Mouse (Mus musculus): ENCODE data around the gene Gm49336. TPM values are rescaled to one million over a fixed set of nuclear protein-coding genes. Genes with fewer than 3 reads are reported as not detected.

Gene Gm49336
- 14.8 and 15.0 TPM in 2 replicates for polyA plus RNA-seq (2012; rRNA removed; ENCODE audit: low replicate concordance)

DNA sequence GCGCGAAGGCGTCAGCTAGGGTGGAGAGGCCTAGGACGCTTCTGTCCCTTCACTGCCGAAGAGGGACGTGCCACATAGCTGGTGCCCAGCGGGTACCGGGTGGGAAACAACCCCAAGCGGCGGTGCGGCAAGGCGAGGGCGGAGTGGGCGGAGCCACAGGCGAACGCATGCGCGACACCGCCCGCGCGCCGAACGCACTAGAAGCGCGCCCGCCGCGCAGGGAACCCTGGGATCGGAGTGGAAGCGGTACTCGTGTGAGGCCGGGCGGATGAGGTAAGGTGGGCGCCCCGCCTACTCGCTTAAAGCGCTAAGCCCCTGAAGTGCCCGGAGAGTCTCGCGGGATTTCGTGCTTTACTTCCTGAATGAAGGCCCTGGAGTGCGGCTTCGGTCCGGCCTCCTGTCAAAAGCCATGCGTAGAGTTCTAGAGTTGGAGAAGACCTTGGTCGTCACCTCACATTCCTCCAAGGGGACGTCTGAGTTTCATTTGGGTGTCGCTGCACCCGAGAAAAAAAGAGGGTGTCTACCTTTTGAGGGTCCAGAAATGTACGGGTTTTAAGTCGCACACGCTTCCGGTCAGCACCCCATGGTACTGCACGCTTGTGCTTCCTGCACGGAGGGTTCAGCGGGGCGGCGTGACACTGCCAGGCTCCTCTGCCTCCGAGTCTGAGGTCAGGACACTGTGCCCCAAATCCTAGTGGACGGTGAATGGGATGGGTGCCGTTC is at the start of gene Gm49336, which contains the start of gene Nupl1:
Gene Gm49336, minus strand, starts transcription at position 227 of the 723 bp plus-strand sequence.
Gene Nupl1, minus strand, starts transcription at position 151 of the 723 bp plus-strand sequence.

DNA sequence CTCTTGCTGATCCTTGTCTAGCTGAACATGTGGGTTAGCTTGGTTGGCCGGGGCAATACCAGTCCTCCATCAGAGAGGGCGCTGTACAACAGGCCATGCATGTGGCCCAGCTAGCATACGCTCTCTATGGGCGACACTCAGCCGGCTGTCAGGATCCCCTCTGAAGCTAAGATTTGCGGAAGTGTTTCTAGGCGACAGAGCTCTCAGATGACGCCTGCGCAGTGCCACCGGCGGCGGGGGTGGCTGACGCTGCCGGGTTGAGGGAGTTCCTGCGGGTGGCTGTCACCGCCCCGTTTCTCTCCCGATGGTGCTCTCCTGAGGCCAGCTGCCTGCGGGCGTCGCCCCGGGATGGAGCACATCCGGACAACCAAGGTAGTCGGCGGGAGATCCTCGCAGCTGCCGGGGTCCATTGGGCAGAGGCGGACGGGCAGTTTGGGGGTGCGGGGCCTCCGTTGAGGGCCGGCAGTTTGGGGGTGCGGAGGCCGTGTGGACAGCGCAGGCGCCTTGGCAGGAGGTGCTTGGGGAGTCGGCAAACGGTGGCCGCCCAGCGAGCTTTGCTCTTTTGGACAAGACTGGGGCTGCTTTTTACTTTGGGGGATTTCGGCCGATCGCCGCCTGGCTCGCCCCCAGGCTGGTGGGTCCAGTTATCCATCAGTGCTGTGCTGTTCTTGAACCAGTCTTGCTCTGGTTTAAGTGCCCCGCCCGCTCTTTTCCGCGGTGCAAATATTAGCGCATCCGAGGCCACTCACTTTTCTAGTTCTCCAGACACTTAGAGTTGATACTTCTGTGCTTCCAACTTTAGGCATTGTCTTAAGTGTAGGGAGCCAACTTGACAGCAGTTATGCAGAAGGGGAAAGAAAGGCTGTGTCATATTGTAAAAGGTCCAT is 13.9 kb upstream of the Gm49336 start, which contains the start of gene Mtmr6:
Gene Mtmr6, plus strand, starts transcription at position 239 of the 887 bp plus-strand sequence.

DNA sequence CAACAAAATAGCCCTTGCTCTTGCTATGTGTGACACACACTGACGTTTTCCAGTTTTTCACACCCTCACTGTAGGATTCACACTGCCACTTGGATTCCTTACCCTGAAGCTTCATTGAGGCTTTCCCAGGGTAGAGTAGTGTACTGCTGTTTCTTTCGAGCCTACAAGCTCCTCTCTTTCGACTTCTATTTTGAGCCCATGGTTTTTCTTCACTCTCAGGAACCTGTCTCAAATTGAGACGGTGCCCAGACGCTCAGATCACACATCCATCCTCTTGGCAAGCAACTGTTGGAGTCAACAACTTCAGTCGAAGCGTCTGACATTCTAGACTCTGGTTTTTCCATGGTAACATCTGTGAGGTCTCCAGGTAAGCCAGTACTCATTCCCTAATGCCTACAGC is 54.4 kb downstream of the Gm49336 start, which contains the start of gene Atp8a2:
Gene Atp8a2, minus strand, starts transcription at position 296 of the 400 bp plus-strand sequence.

Other genes starting within 250 kb of the Gm49336 start
- 0.08 and 0.32 TPM in 2 replicates for gene Atp8a2, start 54.3 kb downstream of the Gm49336 start, polyA plus RNA-seq (2012; rRNA removed; ENCODE audit: low replicate concordance)
- 0.05 and 0.19 TPM in 2 replicates for gene Nupl1, start 76 bp downstream of the Gm49336 start, polyA plus RNA-seq (2012; rRNA removed; ENCODE audit: low replicate concordance)
- gene Mtmr6, start 13.7 kb upstream of the Gm49336 start, polyA plus RNA-seq (2012; rRNA removed; ENCODE audit: low replicate concordance), result 14.1 and 26.9 TPM in 2 replicates
- 0.19 and 0.22 TPM in 2 replicates for gene Amer2, start 121.8 kb upstream of the Gm49336 start, polyA plus RNA-seq (2012; rRNA removed; ENCODE audit: low replicate concordance)

Measured in mammary gland, adult 2 months (tissue).